Mouse (Mus musculus) frontal cortex, postnatal 14 days (tissue): ENCODE measurements around the gene Snx7.
A peak's percentile ranks its signal among the peaks of the same experiment; 100 is the strongest.

Experiments
- DNase-seq, 2 experiments: peaks; one replicate each; pipeline ENCODE4 v3.0.0; 2022; ENCODE audit warnings: low spot score in 2 of 2

The Snx7 gene

GRCm38 (mm10) chr3:117868637-117869323, at the start of gene Snx7:
TSS of gene Snx7 (minus strand) at chr3:117868936.
- peak; percentile 65 to 74 for DNase-seq

GRCm38 (mm10) chr3:117915420-117915819, 46.7 kb upstream of the Snx7 start:
- no peak for DNase-seq

GRCm38 (mm10) chr3:117893736-117894135, 25.0 kb upstream of the Snx7 start:
- no peak for DNase-seq

- DNase-seq, result no peak
These were observed 6.7 kb upstream of the Snx7 start for GRCm38 (mm10) chr3:117875450-117875849.

- no peak for DNase-seq
These were observed 4.6 kb upstream of the Snx7 start for GRCm38 (mm10) chr3:117873209-117873863.

GRCm38 (mm10) chr3:117869324-117869715, 584 bp upstream of the Snx7 start:
- no peak for DNase-seq

- DNase-seq, result no peak
These were observed 645 bp downstream of the Snx7 start for GRCm38 (mm10) chr3:117868091-117868490.

GRCm38 (mm10) chr3:117866696-117867407, 1.9 kb downstream of the Snx7 start:
- DNase-seq, result no peak

GRCm38 (mm10) chr3:117865621-117866020, 3.1 kb downstream of the Snx7 start:
- no peak for DNase-seq

GRCm38 (mm10) chr3:117862951-117863350, 5.8 kb downstream of the Snx7 start:
- no peak for DNase-seq

- DNase-seq, result no peak
These were observed 6.7 kb downstream of the Snx7 start for GRCm38 (mm10) chr3:117861977-117862434.

- no peak for DNase-seq
These were observed 9.7 kb downstream of the Snx7 start for GRCm38 (mm10) chr3:117858996-117859395.

GRCm38 (mm10) chr3:117853729-117854128, 15.0 kb downstream of the Snx7 start:
- DNase-seq, result no peak

GRCm38 (mm10) chr3:117852054-117852361, 16.7 kb downstream of the Snx7 start:
- DNase-seq, result no peak

GRCm38 (mm10) chr3:117851278-117852053, 17.3 kb downstream of the Snx7 start:
- DNase-seq, result no peak

GRCm38 (mm10) chr3:117848866-117849265, 19.9 kb downstream of the Snx7 start:
- DNase-seq, result peak; percentile 37 to 42

- DNase-seq, result no peak
These were observed 26.1 kb downstream of the Snx7 start for GRCm38 (mm10) chr3:117842658-117843057.

GRCm38 (mm10) chr3:117839867-117840545, 28.7 kb downstream of the Snx7 start:
- no peak for DNase-seq

GRCm38 (mm10) chr3:117838020-117838419, 30.7 kb downstream of the Snx7 start:
- no peak for DNase-seq

GRCm38 (mm10) chr3:117826486-117827200, 42.1 kb downstream of the Snx7 start:
- DNase-seq, result peak; percentile 24 to 58

- DNase-seq, result no peak
These were observed 45.5 kb downstream of the Snx7 start for GRCm38 (mm10) chr3:117823218-117823617.
